Mouse (Mus musculus): ENCODE data around the gene Lrrc8b.

- no peak for TF ChIP-seq ZC3H11A (IDR thresholded peaks at IDR 0.05; ENCODE audit: borderline replicate concordance, low read depth, low read length)
- TF ChIP-seq HCFC1 (IDR thresholded peaks at IDR 0.05; ENCODE audit: borderline replicate concordance, insufficient read depth, low read length): no peak
- TF ChIP-seq MAFK (IDR thresholded peaks at IDR 0.05; ENCODE audit: insufficient read depth, low read depth, low read length): no peak
- no peak for TF ChIP-seq ZNF384 (IDR thresholded peaks at IDR 0.05; ENCODE audit: low read depth, low read length)
These were observed 50.0 kb downstream of the Lrrc8b start for GRCm38 (mm10) chr5:105465550-105465949.

Measured in ES-E14 (cell line).